Mouse (Mus musculus) CD4-positive naive resting alpha-beta T cell, adult 57 days (primary cell): ENCODE measurements around the gene Gm9507. TPM values are rescaled to one million over a fixed set of nuclear protein-coding genes. Genes with fewer than 3 reads are reported as not detected.

Experiments used
- total RNA-seq: library from RNA; stranded (reverse); gene quantifications from one replicate; pipeline ENCODE4 v1.2.4, GENCODE M21; 2023

The Gm9507 gene
- total RNA-seq = not detected

DNA sequence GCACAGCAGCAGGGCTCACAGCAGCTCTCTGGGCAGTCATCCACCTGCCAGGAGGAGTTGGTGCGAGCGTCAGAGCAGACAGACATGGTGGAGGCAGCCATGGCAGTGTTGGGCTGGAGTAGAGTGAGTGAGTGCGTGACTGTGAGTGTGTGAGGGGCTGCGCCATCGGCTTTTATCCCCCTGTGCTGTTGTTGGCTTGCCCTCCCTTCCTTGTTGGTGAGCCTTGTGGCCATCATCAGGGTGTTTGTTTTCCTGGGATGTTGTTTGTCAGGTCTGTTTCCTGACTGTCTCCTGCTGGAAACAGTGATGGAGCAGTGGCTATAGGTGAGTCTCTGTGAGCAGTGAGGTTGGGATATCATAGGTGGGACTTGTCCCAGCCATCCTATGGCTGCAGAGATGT is at the start of gene Gm9507:
Gene Gm9507 (minus strand): TSS at position 101 of the 400 bp plus-strand sequence.

DNA sequence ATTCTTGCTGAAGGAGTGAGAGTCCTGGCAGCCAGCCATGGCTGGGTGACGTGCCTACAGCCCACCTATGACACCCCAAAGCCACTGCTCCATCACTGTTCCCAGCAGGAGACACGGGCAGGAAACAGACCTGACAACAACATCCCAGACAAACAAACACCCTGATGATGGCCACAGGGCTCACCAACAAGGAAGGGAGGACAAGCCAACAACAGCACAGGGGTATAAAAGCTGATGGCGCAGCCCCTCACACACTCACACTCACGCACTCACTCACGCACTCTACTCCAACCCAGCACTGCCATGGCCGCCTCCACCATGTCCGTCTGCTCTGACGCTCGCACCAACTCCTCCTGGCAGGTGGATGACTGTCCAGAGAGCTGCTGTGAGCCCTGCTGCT is 40.9 kb upstream of the Gm9507 start, which contains the start of gene Gm10318:
Gene Gm10318 (plus strand): TSS at position 301 of the 400 bp plus-strand sequence.

DNA sequence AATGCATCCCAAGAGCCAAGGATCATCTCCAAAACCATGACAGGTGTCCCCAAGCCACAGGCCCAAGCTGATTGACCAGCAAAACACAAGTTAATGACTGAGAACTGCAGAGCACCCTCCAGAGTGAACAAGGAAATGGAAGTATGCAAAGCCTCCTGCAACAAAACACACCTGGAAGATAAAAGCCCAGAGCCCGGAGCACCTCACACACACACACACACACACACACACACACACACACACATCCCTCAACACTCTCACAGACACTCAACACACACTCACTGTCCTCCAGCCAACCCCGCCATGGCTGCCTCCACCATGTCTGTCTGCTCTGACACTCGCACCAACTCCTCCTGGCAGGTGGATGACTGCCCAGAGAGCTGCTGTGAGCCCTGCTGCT is 34.9 kb upstream of the Gm9507 start, which contains the start of gene Gm36176:
Gene Gm36176 (plus strand): TSS at position 301 of the 400 bp plus-strand sequence.

DNA sequence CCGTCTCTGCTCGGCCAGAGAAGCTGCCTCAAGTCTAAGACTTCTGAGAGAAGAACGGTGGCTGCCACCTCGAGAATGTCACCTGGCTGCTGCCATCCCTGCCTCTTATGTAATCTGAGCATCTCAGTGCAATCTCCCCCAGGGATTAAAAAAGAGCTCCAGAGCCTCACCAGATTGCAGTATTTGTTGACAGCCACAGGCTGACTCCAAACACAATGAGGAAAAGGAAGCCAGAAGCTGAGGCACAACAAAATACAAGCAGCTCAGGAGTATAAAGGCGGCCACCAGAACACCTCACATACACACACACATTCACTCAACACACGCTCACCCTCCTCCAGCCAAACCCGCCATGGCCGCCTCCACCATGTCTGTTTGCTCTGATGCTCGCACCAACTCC is 24.0 kb upstream of the Gm9507 start, which contains the start of gene Krtap10-10:
Gene Krtap10-10 (plus strand): TSS at position 301 of the 400 bp plus-strand sequence.

DNA sequence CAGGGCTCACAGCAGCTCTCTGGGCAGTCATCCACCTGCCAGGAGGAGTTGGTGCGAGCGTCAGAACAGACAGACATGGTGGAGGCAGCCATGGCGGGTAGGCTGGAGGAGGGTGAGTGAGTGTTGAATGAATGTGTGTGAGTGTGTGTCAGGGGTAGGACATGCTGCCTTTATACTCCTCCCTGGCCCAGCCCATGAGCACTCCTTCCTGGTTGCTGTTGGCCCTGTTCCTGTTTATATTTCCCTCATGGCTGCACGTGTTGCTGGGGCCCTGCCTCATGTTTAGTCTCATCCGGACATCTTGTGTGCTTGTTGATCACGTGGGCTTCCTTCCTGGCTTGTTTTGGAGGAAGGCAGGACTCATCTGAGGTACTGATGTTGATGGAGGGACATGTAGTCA is 15.3 kb upstream of the Gm9507 start, which contains the start of gene Krtap10-4:
Gene Krtap10-4 (minus strand): TSS at position 145 of the 400 bp plus-strand sequence.

DNA sequence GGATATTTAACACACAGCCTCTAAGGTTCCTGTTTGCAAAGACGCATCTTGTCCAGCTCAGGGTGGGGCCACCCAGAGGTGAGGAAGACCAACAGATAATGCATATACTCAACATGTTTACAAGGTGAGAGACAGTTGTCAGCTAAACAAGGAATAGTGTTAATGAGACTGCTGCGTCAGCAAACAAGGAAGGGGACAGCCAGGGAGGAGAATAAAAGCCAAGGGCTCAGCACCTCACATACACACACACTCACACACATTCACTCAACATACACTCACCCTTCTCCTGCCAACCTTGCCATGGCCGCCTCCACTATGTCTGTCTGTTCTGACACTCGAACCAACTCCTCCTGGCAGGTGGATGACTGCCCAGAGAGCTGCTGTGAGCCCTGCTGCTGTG is 2.7 kb upstream of the Gm9507 start, which contains the start of gene Gm2696:
Gene Gm2696 (plus strand): TSS at position 301 of the 400 bp plus-strand sequence.

DNA sequence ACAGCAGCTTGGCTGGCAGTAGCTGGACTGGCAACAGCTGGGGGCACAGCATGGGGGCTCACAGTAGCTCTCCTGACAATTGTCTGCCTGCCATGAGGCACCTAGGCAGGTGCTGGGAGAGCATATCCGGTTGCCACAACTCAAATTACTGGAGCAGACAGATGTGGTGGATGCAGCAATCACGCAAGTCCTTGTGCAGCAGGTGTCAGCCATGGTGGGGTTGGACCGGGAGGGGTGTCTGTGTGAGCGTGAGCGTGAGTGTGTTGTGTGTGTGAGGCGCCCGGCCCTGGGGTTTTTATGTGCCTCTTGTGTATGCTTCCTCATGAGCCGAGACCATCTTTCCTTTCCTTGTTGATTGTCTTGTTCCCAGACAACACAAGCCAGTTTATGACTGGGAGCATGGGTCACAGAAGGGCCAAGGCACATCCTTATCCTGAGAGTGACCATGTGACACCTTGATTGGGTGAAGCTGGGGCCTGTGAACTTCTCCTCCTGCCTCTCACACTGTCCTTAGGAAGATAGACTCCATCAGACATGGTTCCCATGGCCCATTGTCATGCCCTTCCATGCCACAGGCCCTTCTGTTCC is 12.6 kb downstream of the Gm9507 start, which contains the start of gene Gm19668:
Gene Gm19668 (minus strand): TSS at position 213 of the 588 bp plus-strand sequence.

DNA sequence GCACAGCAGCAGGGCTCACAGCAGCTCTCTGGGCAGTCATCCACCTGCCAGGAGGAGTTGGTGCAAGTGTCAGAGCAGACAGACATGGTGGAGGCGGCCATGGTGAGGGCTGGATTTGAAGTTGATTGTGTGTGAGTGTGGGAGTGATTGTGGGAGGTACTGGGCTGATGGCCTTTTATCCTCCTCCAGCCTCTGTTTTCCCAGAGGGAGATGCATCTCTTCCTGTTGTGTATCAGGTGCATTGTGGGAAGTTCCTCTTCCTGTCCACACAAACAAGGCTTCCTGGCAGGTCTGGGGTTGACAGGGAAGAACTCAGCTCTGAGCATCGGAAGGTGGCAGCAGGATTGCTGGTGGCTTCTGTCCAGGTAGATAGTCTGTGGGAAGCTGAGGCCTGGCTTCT is 16.7 kb downstream of the Gm9507 start, which contains the start of gene Gm9639:
Gene Gm9639 (minus strand): TSS at position 101 of the 400 bp plus-strand sequence.

DNA sequence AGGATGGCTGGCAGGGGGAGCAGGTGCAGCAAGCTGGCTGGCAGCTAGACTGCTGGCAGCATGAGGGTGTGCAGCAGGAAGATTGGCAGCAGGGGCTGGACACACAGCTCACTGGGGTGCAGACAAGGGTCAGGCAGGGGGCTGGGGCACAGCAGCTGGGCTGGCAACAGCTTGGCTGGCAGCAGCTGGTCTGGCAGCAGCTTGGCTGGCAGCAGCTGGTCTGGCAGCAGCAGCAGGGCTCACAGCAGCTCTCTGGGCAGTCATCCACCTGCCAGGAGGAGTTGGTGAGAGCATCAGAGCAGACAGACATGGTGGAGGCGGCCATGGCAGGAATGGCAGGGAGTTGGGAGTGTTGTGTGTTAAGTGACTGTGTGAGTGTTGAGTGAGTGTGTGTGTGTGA is 23.8 kb downstream of the Gm9507 start, which contains the start of gene Gm7137:
Gene Gm7137 (minus strand): TSS at position 325 of the 400 bp plus-strand sequence.

DNA sequence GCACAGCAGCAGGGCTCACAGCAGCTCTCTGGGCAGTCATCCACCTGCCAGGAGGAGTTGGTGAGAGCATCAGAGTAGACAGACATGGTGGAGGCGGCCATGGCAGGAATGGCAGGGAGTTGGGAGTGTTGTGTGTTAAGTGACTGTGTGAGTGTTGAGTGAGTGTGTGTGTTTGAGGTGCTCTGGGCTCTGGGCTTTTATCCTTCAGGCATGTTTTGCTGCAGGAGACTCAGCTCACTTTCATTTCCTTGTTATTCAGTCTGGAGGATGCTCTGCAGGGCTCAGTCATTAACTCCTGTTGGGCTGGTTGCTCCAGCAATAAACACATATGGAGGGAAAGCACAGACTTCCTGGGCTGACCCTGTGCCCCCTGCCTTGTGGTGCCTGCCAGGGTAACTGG is 29.2 kb downstream of the Gm9507 start, which contains the start of gene Gm3250:
Gene Gm3250 (minus strand): TSS at position 101 of the 400 bp plus-strand sequence.

DNA sequence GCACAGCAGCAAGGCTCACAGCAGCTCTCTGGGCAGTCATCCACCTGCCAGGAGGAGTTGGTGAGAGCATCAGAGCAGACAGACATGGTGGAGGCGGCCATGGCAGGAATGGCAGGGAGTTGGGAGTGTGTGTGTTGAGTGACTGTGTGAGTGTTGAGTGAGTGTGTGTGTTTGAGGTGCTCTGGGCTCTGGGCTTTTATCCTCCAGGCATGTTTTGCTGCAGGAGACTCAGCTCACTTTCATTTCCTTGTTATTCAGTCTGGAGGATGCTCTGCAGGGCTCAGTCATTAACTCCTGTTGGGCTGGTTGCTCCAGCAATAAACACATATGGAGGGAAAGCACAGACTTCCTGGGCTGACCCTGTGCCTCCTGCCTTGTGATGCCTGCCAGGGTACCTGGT is 34.8 kb downstream of the Gm9507 start, which contains the start of gene Gm7138:
Gene Gm7138 (minus strand): TSS at position 101 of the 400 bp plus-strand sequence.

DNA sequence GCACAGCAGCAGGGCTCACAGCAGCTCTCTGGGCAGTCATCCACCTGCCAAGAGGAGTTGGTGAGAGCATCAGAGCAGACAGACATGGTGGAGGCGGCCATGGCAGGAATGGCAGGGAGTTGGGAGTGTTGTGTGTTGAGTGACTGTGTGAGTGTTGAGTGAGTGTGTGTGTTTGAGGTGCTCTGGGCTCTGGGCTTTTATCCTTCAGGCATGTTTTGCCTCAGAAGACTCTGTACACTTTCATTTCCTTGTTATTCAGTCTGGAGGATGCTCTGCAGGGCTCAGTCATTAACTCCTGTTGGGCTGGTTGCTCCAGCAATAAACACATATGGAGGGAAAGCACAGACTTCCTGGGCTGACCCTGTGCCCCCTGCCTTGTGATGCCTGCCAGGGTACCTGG is 40.4 kb downstream of the Gm9507 start, which contains the start of gene Gm3238:
Gene Gm3238 (minus strand): TSS at position 101 of the 400 bp plus-strand sequence.

Other genes starting within 250 kb of the Gm9507 start
- gene Pttg1ip, start 230.1 kb downstream of the Gm9507 start, total RNA-seq = 109 TPM
- 61.4 TPM for gene Sumo3, start 205.7 kb downstream of the Gm9507 start, total RNA-seq
- gene Gm49325, start 205.6 kb downstream of the Gm9507 start, total RNA-seq = not detected
- gene Ube2g2, start 189.6 kb downstream of the Gm9507 start, total RNA-seq = 36.8 TPM
- gene Tspear, start 125.3 kb downstream of the Gm9507 start, total RNA-seq = 0.44 TPM
- not detected for gene Gm19402, start 121.1 kb downstream of the Gm9507 start, total RNA-seq
- not detected for gene Gm9508, start 114.6 kb downstream of the Gm9507 start, total RNA-seq
- not detected for gene Gm10272, start 105.2 kb downstream of the Gm9507 start, total RNA-seq
- not detected for gene Gm10024, start 100.4 kb downstream of the Gm9507 start, total RNA-seq
- gene Gm10142, start 96.0 kb downstream of the Gm9507 start, total RNA-seq = not detected
- not detected for gene Krtap12-1, start 91.2 kb downstream of the Gm9507 start, total RNA-seq
- not detected for gene Gm10100, start 85.4 kb downstream of the Gm9507 start, total RNA-seq
- not detected for gene Gm18596, start 69.2 kb downstream of the Gm9507 start, total RNA-seq
- gene Gm9736, start 60.5 kb downstream of the Gm9507 start, total RNA-seq = not detected
- not detected for gene Gm3233, start 52.2 kb downstream of the Gm9507 start, total RNA-seq
- not detected for gene Gm3238, start 40.5 kb downstream of the Gm9507 start, total RNA-seq
- gene Gm7138, start 34.9 kb downstream of the Gm9507 start, total RNA-seq = not detected
- gene Gm3250, start 29.3 kb downstream of the Gm9507 start, total RNA-seq = not detected
- not detected for gene Gm7137, start 23.6 kb downstream of the Gm9507 start, total RNA-seq
- not detected for gene Gm9639, start 16.8 kb downstream of the Gm9507 start, total RNA-seq
- not detected for gene Gm19668, start 12.7 kb downstream of the Gm9507 start, total RNA-seq
- not detected for gene Gm2696, start 2.8 kb upstream of the Gm9507 start, total RNA-seq
- gene Krtap10-4, start 15.3 kb upstream of the Gm9507 start, total RNA-seq = not detected
- gene Krtap10-10, start 24.1 kb upstream of the Gm9507 start, total RNA-seq = not detected
- gene Gm36176, start 35.0 kb upstream of the Gm9507 start, total RNA-seq = not detected
- not detected for gene Gm10318, start 41.0 kb upstream of the Gm9507 start, total RNA-seq
- not detected for gene Gm3285, start 50.1 kb upstream of the Gm9507 start, total RNA-seq
- not detected for gene Lrrc3, start 90.7 kb upstream of the Gm9507 start, total RNA-seq
- gene Trpm2, start 158.7 kb upstream of the Gm9507 start, total RNA-seq = 3.9 TPM
- gene 1810043G02Rik, start 166.7 kb upstream of the Gm9507 start, total RNA-seq = 6.7 TPM
- 111 TPM for gene Pfkl, start 198.2 kb upstream of the Gm9507 start, total RNA-seq
- gene Dnmt3l, start 230.1 kb upstream of the Gm9507 start, total RNA-seq = not detected
- gene Aire, start 231.8 kb upstream of the Gm9507 start, total RNA-seq = not detected